Mouse (Mus musculus): ENCODE data around the gene Dlg5.

Gene Dlg5

DNA sequence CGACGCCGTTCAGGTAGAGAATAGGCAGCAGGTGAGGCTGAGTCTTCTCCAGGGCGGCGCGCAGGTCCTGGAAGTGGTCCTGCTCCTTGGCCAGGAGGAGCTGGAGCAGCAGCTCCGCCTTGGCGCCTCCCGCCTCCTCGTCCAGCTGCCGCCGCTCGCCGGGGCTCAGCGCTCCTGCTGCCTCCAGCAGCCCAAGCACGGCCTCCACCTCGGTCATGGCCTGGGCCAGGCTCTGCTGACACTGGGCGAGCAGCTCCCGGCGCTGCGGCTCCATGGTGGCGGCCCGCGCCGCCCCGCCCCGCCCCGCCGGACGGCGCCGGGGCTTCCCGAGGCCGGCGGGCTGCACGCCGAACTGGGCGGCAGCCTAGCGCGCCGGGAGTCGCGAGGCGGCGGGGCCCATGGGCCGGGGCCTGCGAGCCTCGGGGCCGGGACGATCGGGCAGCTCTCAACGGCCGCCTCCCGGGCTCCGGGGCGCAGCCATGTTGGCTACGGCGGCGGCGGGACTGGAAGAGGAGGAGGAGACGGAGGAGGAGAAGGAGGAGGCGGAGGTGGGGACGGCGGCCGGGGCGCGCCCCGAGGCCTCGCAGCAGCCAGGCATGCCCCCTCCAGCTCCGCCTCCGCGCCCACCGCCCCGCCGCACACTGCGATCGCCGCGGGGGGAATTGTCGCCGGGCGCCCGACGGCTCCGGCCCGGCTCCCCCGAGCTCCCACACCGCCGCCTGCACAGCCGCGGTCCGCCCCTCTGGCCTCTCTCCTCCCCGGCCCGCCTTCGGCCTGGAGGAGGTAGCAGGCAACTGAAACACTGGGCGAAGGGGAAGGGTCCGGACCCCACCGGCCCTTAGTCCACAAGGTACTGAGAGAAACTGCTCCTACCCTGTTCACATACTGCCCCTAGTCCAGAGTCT lies at the start of gene Dlg5:
TSS of gene Dlg5 (minus strand) at position 744 of the 905 bp plus-strand sequence.
- DNase-seq (ENCODE audit: low spot score in 2 of 2), result peak; percentile 55 to 64

- DNase-seq (ENCODE audit: low spot score in 2 of 2), result no peak
Measured at GRCm38 (mm10) chr14:24293631-24294030, 47.9 kb upstream of the Dlg5 start.

DNA sequence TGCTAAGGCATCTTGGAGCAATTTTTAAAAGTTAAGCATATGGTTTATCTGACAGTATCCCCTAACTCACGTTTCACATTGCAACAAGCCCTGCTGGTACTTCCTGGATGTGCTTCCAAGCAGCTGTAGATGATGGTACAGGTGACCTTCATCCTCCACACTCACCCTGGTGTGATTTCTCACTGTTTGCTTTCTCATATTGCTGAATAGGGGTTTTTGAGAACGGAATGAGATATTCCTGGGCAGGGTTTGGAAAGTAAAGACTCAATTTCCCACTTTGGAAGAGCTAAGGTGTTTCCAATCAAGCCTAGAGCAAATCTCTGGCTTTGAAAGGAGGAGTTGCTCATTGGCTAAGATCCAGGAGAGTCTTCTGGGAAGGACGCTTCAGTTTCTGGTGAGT lies 47.2 kb upstream of the Dlg5 start, which contains the start of gene E330034G19Rik:
TSS of gene E330034G19Rik (plus strand) at position 301 of the 400 bp plus-strand sequence.
- DNase-seq (ENCODE audit: low spot score in 2 of 2), result no peak

DNA sequence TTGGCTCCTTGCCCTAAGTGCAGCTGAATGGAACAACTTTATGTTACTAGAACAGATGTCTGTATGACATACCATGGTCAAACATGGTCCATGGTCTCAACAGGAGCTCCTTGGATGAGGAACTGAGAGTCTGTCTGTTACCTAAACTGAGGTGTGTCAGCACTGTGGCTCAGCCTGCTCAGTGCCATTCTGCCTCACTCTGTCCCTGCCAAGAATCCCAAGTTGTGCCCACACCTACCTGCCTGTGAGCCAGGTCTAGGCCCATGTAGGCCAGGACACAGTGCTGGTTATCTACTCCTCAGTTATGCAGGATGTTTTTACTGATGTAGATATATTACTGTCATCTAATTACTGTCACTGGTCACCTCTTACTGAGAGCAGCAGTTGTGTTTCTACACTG lies 45.0 kb upstream of the Dlg5 start:
- DNase-seq (ENCODE audit: low spot score in 2 of 2), result no peak

GRCm38 (mm10) chr14:24286136-24286535 lies 40.4 kb upstream of the Dlg5 start:
- no peak for DNase-seq (ENCODE audit: low spot score in 2 of 2)

DNA sequence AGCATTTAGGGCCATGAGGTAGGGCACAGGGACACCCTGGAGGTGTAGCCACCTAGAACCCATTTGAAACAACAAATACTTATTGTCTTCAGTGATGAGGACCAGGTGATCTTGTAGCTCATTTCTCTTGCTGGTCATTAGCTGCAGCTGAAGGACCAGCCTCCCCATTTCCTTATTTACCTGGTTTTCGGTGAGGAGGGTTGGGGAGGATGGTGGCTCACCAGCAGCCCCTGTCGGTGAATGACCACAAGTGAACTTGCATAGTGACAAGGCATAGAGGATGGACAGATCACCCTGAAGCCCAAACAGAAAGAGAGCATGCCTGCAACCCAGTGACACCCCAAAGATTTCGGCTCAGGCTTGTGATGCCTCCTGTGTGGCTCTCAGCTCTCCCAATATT lies 36.6 kb upstream of the Dlg5 start:
- no peak for DNase-seq (ENCODE audit: low spot score in 2 of 2)

DNA sequence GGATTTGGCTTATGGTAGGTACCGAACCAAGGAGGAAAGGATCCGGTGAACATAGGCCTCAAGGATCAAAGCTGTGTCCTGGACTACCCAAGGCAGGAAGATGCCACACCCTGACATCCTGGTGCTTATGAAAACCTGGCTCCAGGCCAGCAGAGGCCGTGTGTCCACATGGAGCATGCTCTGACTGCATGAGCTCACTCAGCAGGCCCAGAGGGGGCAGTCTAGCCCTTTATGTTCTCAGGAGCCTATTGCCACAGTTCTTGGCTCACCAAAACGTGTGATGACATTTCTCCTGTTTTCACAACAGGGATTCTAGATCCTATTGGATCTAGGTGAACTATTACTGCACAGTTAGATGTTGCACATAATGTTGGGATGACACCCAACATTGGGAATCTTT lies 35.6 kb upstream of the Dlg5 start:
- no peak for DNase-seq (ENCODE audit: low spot score in 2 of 2)

DNA sequence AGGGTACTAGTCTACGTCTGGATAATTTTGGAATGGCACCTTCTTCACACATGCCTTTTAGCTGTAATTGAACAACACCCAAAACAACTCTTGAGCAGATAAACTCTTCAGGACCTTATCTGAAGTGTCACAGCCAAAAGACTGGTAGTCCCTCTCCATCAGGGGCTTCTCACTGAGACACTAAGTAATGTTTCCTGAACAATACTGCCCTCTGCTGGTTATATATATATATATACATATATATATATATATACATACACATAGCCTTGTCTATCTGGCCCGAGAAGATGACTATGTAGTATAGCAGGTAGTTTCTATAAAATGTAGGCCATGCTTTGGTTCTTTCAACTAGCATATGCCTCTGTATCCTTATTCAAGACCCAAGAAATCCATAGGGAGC lies 29.8 kb upstream of the Dlg5 start:
- no peak for DNase-seq (ENCODE audit: low spot score in 2 of 2)

DNA sequence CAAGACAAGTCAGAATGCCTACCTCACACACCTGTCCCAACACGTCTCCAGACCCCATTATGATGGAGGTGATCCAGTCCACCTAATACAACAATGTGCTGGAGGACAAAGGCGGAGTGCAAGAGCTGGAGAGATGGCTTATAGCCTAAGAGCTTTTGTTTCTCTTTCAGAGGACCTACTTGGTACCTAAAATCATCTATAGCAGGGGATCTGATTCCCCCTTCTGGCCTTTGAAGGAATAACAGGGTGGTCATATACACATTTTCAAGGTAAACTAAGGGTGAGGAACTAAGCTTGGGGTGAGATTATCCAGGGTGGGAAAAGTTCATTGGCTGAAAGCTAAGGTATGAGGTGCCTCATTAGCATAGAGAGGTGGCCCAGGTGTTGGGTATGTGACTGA lies 27.9 kb upstream of the Dlg5 start:
- DNase-seq (ENCODE audit: low spot score in 2 of 2), result peak in 1 of 2 experiments; percentile 10

DNA sequence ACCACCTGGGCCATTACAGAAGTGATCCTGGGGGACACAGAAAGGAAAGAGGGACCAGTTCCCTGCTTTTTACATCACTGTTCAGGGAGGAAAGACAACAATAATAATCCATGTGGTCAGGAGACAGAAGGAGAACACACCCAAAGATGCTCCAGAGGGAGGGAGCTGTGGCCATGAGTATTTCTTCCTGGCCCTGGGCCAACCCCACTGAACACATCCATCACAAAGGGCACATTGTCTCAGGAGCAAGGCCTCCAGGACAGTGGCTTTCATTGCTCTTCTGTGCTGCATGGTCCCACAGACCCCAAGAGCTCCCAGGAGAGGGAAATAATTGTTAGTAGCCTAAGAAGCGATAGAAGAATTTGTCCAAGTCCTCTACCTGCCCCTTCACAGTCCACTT lies 23.9 kb upstream of the Dlg5 start:
- no peak for DNase-seq (ENCODE audit: low spot score in 2 of 2)

GRCm38 (mm10) chr14:24262915-24263314 lies 17.2 kb upstream of the Dlg5 start:
- no peak for DNase-seq (ENCODE audit: low spot score in 2 of 2)

DNA sequence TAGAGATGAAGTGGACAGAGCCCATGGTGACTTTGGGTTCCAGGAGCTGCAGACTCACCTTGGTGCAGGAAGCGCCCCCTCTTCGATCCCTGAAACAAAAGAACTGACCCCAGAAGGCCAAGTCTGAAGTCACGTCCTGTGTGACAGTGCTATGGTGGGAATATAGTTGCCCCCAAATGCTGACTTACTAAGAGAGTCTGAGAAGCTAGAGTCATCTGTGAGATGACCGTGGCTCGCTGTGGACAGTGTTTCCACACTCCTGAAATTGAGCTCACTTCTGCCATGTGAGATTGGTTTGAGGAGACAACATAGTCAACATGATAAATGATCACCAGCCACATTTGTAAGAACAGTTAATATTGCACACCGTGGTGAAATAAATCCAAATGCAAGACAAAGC lies 16.7 kb upstream of the Dlg5 start:
- DNase-seq (ENCODE audit: low spot score in 2 of 2), result no peak

DNA sequence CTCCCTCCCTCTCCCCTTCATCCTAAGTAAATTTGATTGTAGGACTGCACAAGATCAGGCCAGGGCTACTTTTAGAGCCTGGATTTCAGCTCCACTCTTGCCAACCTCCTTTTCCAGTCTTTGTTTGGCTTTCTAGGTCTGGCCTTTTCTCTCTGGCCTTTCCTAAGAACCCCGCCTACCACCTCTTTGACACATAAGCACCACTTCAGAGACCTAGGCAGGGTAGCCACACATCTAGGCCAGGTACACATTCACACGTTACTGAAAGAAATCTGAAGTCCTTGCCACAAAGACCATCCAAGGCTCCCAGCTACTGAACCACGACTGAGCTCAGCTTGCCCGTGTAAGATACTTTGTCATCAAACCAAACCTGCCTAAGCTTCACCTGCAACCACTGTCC lies 14.7 kb upstream of the Dlg5 start:
- DNase-seq (ENCODE audit: low spot score in 2 of 2), result no peak

- DNase-seq (ENCODE audit: low spot score in 2 of 2), result no peak
Measured at GRCm38 (mm10) chr14:24255956-24256355, 10.2 kb upstream of the Dlg5 start.

- DNase-seq (ENCODE audit: low spot score in 2 of 2), result no peak
Measured at GRCm38 (mm10) chr14:24253611-24254202, 8.0 kb upstream of the Dlg5 start.

- no peak for DNase-seq (ENCODE audit: low spot score in 2 of 2)
Measured at GRCm38 (mm10) chr14:24251326-24251725, 5.6 kb upstream of the Dlg5 start.

DNA sequence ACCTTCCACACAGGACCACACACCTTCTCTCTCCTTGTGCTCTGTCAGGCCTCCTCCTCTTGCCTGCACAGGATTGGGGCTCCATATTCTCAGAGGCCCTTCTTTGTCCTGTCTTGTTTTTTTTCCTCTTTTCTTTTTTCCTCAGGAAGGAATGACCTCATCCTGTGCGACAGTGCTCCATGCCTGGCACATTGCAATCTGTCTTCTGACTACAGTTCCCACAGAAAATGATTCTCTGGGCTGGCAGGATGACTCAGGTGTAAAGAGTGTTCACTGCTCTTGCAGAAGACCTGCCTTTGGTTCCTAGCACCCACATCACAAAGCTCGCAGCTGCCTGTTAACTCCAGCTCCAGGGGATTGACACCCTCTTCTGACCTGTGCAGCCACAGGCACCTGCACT lies 4.2 kb upstream of the Dlg5 start:
- no peak for DNase-seq (ENCODE audit: low spot score in 2 of 2)

GRCm38 (mm10) chr14:24244330-24245176 lies 1.2 kb downstream of the Dlg5 start:
- peak in 1 of 2 experiments; percentile 38 for DNase-seq (ENCODE audit: low spot score in 2 of 2)

- DNase-seq (ENCODE audit: low spot score in 2 of 2), result no peak
Measured at GRCm38 (mm10) chr14:24242016-24242415, 3.7 kb downstream of the Dlg5 start.

DNA sequence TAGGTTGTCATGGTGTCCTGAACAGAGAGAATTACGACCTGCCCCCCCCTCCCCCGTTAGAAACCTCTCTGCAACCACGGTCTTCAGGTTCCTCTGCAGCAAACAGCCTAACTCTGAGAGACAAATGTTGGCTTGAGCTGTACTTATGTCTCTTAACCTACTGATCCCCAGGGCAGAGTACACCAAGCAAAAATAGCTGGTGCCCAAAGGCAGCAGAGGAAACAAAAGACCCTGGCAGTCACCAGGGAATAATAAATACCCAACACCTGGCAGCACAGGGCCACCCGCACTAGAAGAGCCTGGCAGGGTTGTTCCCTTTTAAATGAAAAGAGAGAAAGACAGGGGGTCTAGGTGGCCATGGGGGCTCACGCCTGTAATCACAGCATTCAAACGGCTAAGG lies 4.9 kb downstream of the Dlg5 start:
- DNase-seq (ENCODE audit: low spot score in 2 of 2), result no peak

DNA sequence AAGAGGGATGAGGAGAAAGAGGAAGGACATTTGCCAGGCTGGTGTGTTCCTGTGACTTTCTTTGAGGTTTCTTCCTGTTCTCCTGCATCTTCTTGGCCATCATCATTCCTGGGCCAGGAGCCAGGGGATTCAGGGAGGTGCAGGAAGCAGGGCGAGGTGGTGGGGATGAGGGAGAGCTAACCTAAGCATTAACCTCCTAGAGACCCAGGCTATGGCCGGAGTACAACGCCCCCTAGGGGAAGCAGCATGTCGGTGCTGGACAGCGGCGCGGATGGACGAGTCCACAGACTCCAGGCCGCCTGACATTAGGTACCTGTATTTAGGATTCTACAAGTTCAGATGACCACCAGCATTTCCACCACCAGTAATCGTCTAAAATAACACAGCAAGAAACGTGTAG lies 6.1 kb downstream of the Dlg5 start:
- DNase-seq (ENCODE audit: low spot score in 2 of 2), result no peak

- no peak for DNase-seq (ENCODE audit: low spot score in 2 of 2)
Measured at GRCm38 (mm10) chr14:24235954-24236353, 9.8 kb downstream of the Dlg5 start.

Measured in heart, adult 9 months (tissue).